Mouse (Mus musculus): ENCODE results near the gene Use1.
"Not testable (repeated sequence)": the region's sequence is repeated elsewhere in the genome, so short reads cannot be mapped to it uniquely, and the experiment has no call there.

Use1 gene

GRCm38 (mm10) chr8:71366771-71367528 is at the start of gene Use1:
Gene Use1 (plus strand): TSS chr8:71366848.
- DNase-seq: peak; percentile 97

GRCm38 (mm10) chr8:71318610-71319009 is 48.0 kb upstream of the Use1 start:
- DNase-seq: not testable (repeated sequence)

- not testable (repeated sequence) for DNase-seq
These were observed 46.9 kb upstream of the Use1 start for GRCm38 (mm10) chr8:71319760-71320159.

- no peak for DNase-seq
These were observed 43.7 kb upstream of the Use1 start for GRCm38 (mm10) chr8:71322939-71323338.

GRCm38 (mm10) chr8:71324848-71325247 is 41.8 kb upstream of the Use1 start:
- DNase-seq: peak; percentile 49

- DNase-seq: not testable (repeated sequence)
These were observed 28.8 kb upstream of the Use1 start for GRCm38 (mm10) chr8:71337834-71338233.

- peak; percentile 48 for DNase-seq
These were observed 26.0 kb upstream of the Use1 start for GRCm38 (mm10) chr8:71340625-71341024.

- no peak for DNase-seq
These were observed 20.1 kb upstream of the Use1 start for GRCm38 (mm10) chr8:71346581-71346980.

GRCm38 (mm10) chr8:71351117-71351516 is 15.5 kb upstream of the Use1 start:
- no peak for DNase-seq

GRCm38 (mm10) chr8:71351520-71351919 is 15.1 kb upstream of the Use1 start:
- no peak for DNase-seq

GRCm38 (mm10) chr8:71358026-71358425 is 8.6 kb upstream of the Use1 start:
- DNase-seq: no peak

- DNase-seq: no peak
These were observed 1.0 kb downstream of the Use1 start for GRCm38 (mm10) chr8:71367529-71368176.

- no peak for DNase-seq
These were observed 1.7 kb downstream of the Use1 start for GRCm38 (mm10) chr8:71368366-71368765.

- DNase-seq: no peak
These were observed 2.5 kb downstream of the Use1 start for GRCm38 (mm10) chr8:71369040-71369718.

GRCm38 (mm10) chr8:71370711-71371235 is 4.1 kb downstream of the Use1 start:
- DNase-seq: no peak

- DNase-seq: peak; percentile 98
These were observed 4.7 kb downstream of the Use1 start, which contains the start of gene Ocel1 for GRCm38 (mm10) chr8:71371236-71371848. Gene Ocel1 (plus strand): TSS chr8:71371298.

- no peak for DNase-seq
These were observed 5.8 kb downstream of the Use1 start for GRCm38 (mm10) chr8:71372427-71372826.

GRCm38 (mm10) chr8:71373000-71373399 is 6.4 kb downstream of the Use1 start:
- DNase-seq: no peak

- DNase-seq: peak; percentile 52
These were observed 8.1 kb downstream of the Use1 start for GRCm38 (mm10) chr8:71374616-71375206.

- DNase-seq: peak; percentile 90
These were observed 9.2 kb downstream of the Use1 start for GRCm38 (mm10) chr8:71375581-71376422.

- peak; percentile 40 for DNase-seq
These were observed 9.9 kb downstream of the Use1 start for GRCm38 (mm10) chr8:71376423-71377030.

All from kidney, adult 18-20 months (tissue).